Mouse (Mus musculus) liver, embryonic 12.5 days (tissue): Measurements from ENCODE around the gene Olfr761. TPM values are rescaled to one million over a fixed set of nuclear protein-coding genes. Genes with fewer than 3 reads are reported as not detected.
"Not testable (repeated sequence)": the region's sequence is repeated elsewhere in the genome, so short reads cannot be mapped to it uniquely, and the experiment has no call there.

Experiments used
- ATAC-seq: fragments of 200-750 bp; cut with Nextera tagmentation; 2 replicates; pipeline ENCODE4 v1.8.0; 2017; ENCODE audit warnings: moderate number of reproducible peaks, mild to moderate bottlenecking, moderate library complexity
- H3K27ac ChIP-seq: fragments of 300-500 bp; sonication (generic); 2 replicates; pipeline ENCODE4 v1.5.1; 2016; ENCODE audit warnings: mild to moderate bottlenecking
- H3K27me3 ChIP-seq: fragments of 300-500 bp; sonication (generic); replicated peaks from 2 replicates; pipeline ENCODE4 v1.6.1; 2016; ENCODE audit warnings: mild to moderate bottlenecking, moderate library complexity
- H3K36me3 ChIP-seq: fragments of 300-500 bp; sonication (generic); 2 replicates; pipeline ENCODE4 v1.6.1; 2016; ENCODE audit warnings: mild to moderate bottlenecking, moderate library complexity
- H3K4me1 ChIP-seq: fragments of 300-500 bp; sonication (generic); 2 replicates; pipeline ENCODE4 v1.6.1; 2016
- H3K4me2 ChIP-seq: fragments of 300-500 bp; sonication (generic); 2 replicates; pipeline ENCODE4 v1.6.1; 2016; ENCODE audit warnings: mild to moderate bottlenecking, moderate library complexity
- H3K4me3 ChIP-seq: fragments of 300-500 bp; sonication (generic); 2 replicates; pipeline ENCODE4 v1.5.1; 2016; ENCODE audit warnings: mild to moderate bottlenecking, moderate library complexity
- H3K9ac ChIP-seq: fragments of 300-500 bp; sonication (generic); 2 replicates; pipeline ENCODE4 v1.6.1; 2016; ENCODE audit warnings: mild to moderate bottlenecking, moderate library complexity
- H3K9me3 ChIP-seq: fragments of 300-500 bp; sonication (generic); replicated peaks from 2 replicates; pipeline ENCODE4 v1.6.1; 2016; ENCODE audit warnings: mild to moderate bottlenecking, moderate library complexity
- WGBS: fragments of 180-500 bp; shearing (Covaris S2); methylation state at CpG from one replicate; pipeline ENCODE4 v1.1.7; 2016; ENCODE audit not compliant: insufficient replicate concordance; 5-methylcytosine and 5-hydroxymethylcytosine counted together
- polyA plus RNA-seq: library from polyadenylated mRNA; unstranded; fragments of >200 nt; fragmentation: Nextera tagmentation; extraction: Ambion mirVana; gene quantifications from 2 replicates; pipeline ENCODE4 v1.2.1, GENCODE M21; 2016

Olfr761 gene
- polyA plus RNA-seq = not detected in 2 replicates

DNA sequence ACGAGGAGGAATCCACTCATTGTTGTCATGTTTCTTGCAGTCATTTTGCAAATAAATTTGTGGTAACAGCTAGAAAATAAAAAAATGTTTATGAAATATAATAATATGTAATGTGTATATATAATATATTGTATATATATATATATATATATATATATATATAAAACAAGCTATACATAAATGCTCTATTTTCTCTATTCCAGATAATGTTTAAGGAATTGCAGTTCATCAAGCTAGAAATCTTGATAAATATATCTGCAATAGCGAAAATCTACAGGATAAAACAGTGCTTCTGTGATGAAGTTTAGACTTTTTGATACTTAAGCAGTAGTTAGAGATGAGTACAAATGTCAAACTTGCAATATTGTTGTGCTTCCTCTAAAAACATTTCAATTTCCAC is at the start of gene Olfr761:
Olfr761 (minus strand) TSS at position 101 of the 400 bp plus-strand sequence.
- no peak within 1 kb of the TSS for H3K4me3 ChIP-seq
- no peaks in the 10 kb centered on the region for H3K4me1 ChIP-seq
- H3K27ac ChIP-seq = no peak within 1 kb of the TSS
- ATAC-seq = no peak
- 37% methylated on average over 2 of the region's 2 CpGs for WGBS
- H3K9ac ChIP-seq = no peak within 1 kb of the TSS
- H3K36me3 ChIP-seq = no peaks in the 10 kb centered on the region
- H3K9me3 ChIP-seq = no peaks in the 10 kb centered on the region
- H3K4me2 ChIP-seq = no peak within 1 kb of the TSS
- no peaks in the 10 kb centered on the region for H3K27me3 ChIP-seq

GRCm38 (mm10) chr17:37995635-37996307 is 42.9 kb upstream of the Olfr761 start:
- Histone ChIP-seq H3K9ac (no peak overlapping the region; the same call in 1 of the 2 replicates), H3K9me3 (no peaks in the 10 kb centered on the region), H3K27me3 (no peaks in the 10 kb centered on the region), H3K36me3 (no peaks in the 10 kb centered on the region), H3K27ac (no peak overlapping the region; the same call in 1 of the 2 replicates), H3K4me2 (peak overlapping the region; percentile 39), H3K4me1 (no peaks in the 10 kb centered on the region; the same call in 1 of the 2 replicates), H3K4me3 (peak overlapping the region; percentile 47)
- peak; percentile 83 for ATAC-seq
- WGBS = 49% methylated on average over 10 of the region's 10 CpGs

GRCm38 (mm10) chr17:37990453-37990961 is 37.6 kb upstream of the Olfr761 start:
- no peak overlapping the region for H3K9ac ChIP-seq
- 38% methylated on average over 3 of the region's 3 CpGs for WGBS

GRCm38 (mm10) chr17:37973591-37973990 is 20.7 kb upstream of the Olfr761 start:
- Histone ChIP-seq H3K9me3 (0 out of 2 replicates have a peak, but pooled peaks cover 6% of the 10 kb centered on the region), H3K27me3 (no peaks in the 10 kb centered on the region), H3K27ac (no peak overlapping the region), H3K4me1 (no peaks in the 10 kb centered on the region), H3K9ac (no peak overlapping the region), H3K4me2 (no peak overlapping the region), H3K4me3 (no peak overlapping the region), H3K36me3 (no peaks in the 10 kb centered on the region)
- no peak for ATAC-seq
- 70% methylated on average over 3 of the region's 3 CpGs for WGBS

More at GRCm38 (mm10) chr17:37990453-37990961, 37.6 kb upstream of the Olfr761 start:
- Histone ChIP-seq H3K9me3 (no peaks in the 10 kb centered on the region), H3K4me3 (no peak overlapping the region), H3K27me3 (no peaks in the 10 kb centered on the region), H3K27ac (peak overlapping the region; percentile 89), H3K4me1 (no peaks in the 10 kb centered on the region; the same call in 1 of the 2 replicates), H3K36me3 (no peaks in the 10 kb centered on the region), H3K4me2 (peak overlapping the region; percentile 44)
- ATAC-seq = peak; percentile 97

- Histone ChIP-seq H3K27ac (no peak within 1 kb of the TSS), H3K4me2 (no peak within 1 kb of the TSS), H3K4me1 (no peaks in the 10 kb centered on the region), H3K9me3 (no peaks in the 10 kb centered on the region), H3K27me3 (no peaks in the 10 kb centered on the region), H3K9ac (no peak within 1 kb of the TSS), H3K36me3 (no peaks in the 10 kb centered on the region), H3K4me3 (no peak within 1 kb of the TSS)
- no peak for ATAC-seq
Measured at GRCm38 (mm10) chr17:37920248-37920647, 32.6 kb downstream of the Olfr761 start, which contains the start of gene Olfr128. Gene Olfr128, plus strand, starts transcription at chr17:37920548.

GRCm38 (mm10) chr17:37906821-37907220 is 46.1 kb downstream of the Olfr761 start:
- WGBS = 63% methylated on average over 8 of the region's 8 CpGs

More at GRCm38 (mm10) chr17:37906821-37907220, 46.1 kb downstream of the Olfr761 start:
- H3K27ac ChIP-seq, H3K4me2 ChIP-seq, H3K9ac ChIP-seq, H3K27me3 ChIP-seq, H3K9me3 ChIP-seq, H3K4me3 ChIP-seq, H3K4me1 ChIP-seq, H3K36me3 ChIP-seq, ATAC-seq: not testable (repeated sequence)

Other genes with a start within 250 kb of the Olfr761 start
- not detected in 2 replicates for gene Olfr120, start 231.3 kb downstream of the Olfr761 start, polyA plus RNA-seq
- gene Olfr121, start 204.2 kb downstream of the Olfr761 start, polyA plus RNA-seq = not detected in 2 replicates
- not detected in 2 replicates for gene Olfr122, start 184.5 kb downstream of the Olfr761 start, polyA plus RNA-seq
- gene Olfr123, start 159.6 kb downstream of the Olfr761 start, polyA plus RNA-seq = not detected in 2 replicates
- not detected in 2 replicates for gene Olfr124, start 153.2 kb downstream of the Olfr761 start, polyA plus RNA-seq
- not detected in 2 replicates for gene Olfr125, start 120.1 kb downstream of the Olfr761 start, polyA plus RNA-seq
- not detected in 2 replicates for gene Olfr126, start 105.6 kb downstream of the Olfr761 start, polyA plus RNA-seq
- gene Olfr127, start 52.6 kb downstream of the Olfr761 start, polyA plus RNA-seq = not detected in 2 replicates
- not detected in 2 replicates for gene Olfr128, start 32.5 kb downstream of the Olfr761 start, polyA plus RNA-seq
- not detected in 2 replicates for gene Olfr129, start 107.0 kb upstream of the Olfr761 start, polyA plus RNA-seq
- gene Olfr130, start 110.8 kb upstream of the Olfr761 start, polyA plus RNA-seq = not detected in 2 replicates
- not detected in 2 replicates for gene Olfr131, start 135.6 kb upstream of the Olfr761 start, polyA plus RNA-seq
- not detected in 2 replicates for gene Olfr132, start 181.4 kb upstream of the Olfr761 start, polyA plus RNA-seq
- not detected in 2 replicates for gene Olfr133, start 192.2 kb upstream of the Olfr761 start, polyA plus RNA-seq
- not detected in 2 replicates for gene Olfr134, start 218.3 kb upstream of the Olfr761 start, polyA plus RNA-seq